Mouse (Mus musculus) liver, postnatal 0 days (tissue): ENCODE data around the gene Ppp1r14b.

Experiments
- CTCF ChIP-seq: sonication (generic); IDR thresholded peaks from 2 replicates; pipeline ENCODE4 v1.5.1; 2016; ENCODE audit warnings: antibody characterized with exemption, low read depth
- EP300 ChIP-seq: IDR thresholded peaks from 2 replicates; pipeline ENCODE4 v1.6.1; 2016; ENCODE audit warnings: antibody characterized with exemption, low read depth, mild to moderate bottlenecking

DNA sequence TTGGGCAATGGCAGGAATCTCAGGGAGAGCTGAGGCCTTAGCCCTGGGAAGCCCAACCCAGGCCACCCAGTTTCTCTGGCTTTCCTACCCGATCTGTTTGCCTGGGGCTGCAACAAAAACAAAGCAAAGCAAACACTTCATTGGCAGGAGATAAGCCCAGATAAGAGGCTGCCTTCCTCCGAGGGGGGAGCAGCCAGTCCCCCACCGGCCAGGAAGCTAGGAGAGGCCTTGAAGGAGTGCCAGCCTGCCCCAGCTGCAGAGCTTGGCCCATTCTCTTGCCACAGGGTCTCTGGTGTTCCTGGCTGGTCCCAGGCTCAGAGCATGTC lies 22.1 kb upstream of the Ppp1r14b start:
- no peak for TF ChIP-seq CTCF
- TF ChIP-seq EP300 = no peak
